Mouse (Mus musculus) megakaryocyte, embryonic 14.5 days (primary cell): ENCODE results near the gene Oxtr.

Experiments used
- FLI1 ChIP-seq: IDR thresholded peaks from 2 replicates; pipeline ENCODE4 v1.6.1; 2012; ENCODE audit warnings: low read length, inconsistent platforms, mixed read lengths
- GATA1 ChIP-seq: IDR thresholded peaks from 3 replicates; pipeline ENCODE4 v1.6.1; 2012; ENCODE audit warnings: mixed read lengths, low read length, inconsistent platforms, borderline replicate concordance

DNA sequence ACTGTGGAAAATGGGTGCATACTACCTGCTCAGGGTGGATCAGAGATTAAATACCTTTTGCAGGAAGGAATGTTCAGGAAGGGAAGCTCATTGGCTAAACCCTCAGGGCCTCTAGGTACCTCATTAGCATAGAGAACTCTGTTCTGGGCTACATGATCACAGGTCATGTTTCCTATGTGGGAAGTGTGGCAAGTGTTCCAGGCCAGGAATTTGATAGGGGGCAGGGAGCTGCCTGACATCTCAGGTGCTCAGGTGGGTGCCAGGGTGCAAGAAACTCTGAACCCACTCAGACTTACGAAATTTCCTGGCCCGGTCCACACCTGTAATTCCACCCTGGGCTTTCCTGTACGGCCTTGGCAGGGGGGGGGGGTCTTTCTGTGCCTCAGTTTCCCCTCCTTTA is 9.0 kb upstream of the Oxtr start:
- no peak for TF ChIP-seq GATA1
- no peak for TF ChIP-seq FLI1
